Mouse (Mus musculus): Measurements from ENCODE around the gene Btf3. TPM values are rescaled to one million over a fixed set of nuclear protein-coding genes. Genes with fewer than 3 reads are reported as not detected.

The Btf3 gene
- total RNA-seq, 2 experiments from 2014 or later: 260 to 270 TPM

DNA sequence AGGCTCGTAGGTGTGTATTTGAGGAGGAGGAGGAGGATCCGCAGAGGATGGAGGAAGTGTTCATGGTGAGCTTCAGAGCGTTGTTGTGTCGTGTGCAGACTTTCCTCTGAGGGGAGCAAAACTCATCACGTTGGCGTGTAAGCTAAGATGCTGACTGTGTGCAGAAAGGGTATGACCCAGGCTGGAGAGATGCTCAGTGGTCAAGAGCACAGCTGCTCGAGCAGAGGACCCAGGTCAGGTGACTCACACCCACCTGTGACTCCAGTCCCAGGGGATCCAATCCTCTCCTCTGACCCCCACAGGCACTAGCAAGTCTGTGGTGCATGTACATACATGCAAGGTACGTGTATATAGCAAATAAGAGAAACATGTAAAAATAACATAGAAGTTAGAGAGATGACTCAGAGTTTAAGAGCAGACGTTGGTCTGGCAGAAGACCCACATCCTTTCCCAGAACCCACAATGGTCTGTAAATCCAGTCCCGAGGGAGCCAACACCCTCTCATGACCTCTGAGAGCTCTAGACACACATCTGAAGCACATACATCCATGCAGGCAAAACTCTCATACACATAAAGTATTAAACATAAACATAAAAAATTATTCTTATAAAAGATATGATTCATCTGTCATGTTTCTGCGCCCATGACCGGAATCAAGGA is 35.7 kb downstream of the Btf3 start:
- DNase-seq: no peak
- intact Hi-C loops (cut with DNase I): no loop called here

- DNase-seq: no peak
- intact Hi-C loops (cut with DNase I): no loop called here
These were observed 37.1 kb downstream of the Btf3 start, which contains the start of gene Gm21976 for GRCm38 (mm10) chr13:98279686-98280085. Gene Gm21976 (plus strand): TSS chr13:98279887.

DNA sequence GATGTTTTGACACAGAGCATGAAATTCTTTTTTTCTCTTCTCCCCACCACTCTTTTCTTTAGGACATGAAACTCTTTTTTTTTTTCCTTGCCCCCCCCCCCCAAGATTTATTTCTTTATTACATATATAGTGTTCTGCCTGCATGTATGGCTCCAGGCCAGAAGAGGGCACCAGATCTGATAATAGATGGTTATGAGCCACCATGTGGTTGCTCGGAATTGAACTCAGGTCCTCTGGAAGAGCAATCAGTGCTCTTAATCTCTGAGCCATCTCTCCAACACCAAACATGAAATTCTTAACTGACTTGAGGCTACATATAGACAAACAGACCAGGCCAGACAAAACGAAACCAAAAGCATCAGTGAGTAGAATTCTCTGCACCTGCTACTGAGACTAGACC is 39.3 kb downstream of the Btf3 start:
- DNase-seq: no peak
- intact Hi-C loops (cut with DNase I): no loop called here

GRCm38 (mm10) chr13:98276253-98276652 is 40.6 kb downstream of the Btf3 start:
- intact Hi-C loops (cut with DNase I): no loop called here
- DNase-seq: no peak

- peak; percentile 33 to 55 for DNase-seq
- intact Hi-C loops (cut with DNase I): no loop called here
These were observed 41.2 kb downstream of the Btf3 start for GRCm38 (mm10) chr13:98275646-98276045.

DNA sequence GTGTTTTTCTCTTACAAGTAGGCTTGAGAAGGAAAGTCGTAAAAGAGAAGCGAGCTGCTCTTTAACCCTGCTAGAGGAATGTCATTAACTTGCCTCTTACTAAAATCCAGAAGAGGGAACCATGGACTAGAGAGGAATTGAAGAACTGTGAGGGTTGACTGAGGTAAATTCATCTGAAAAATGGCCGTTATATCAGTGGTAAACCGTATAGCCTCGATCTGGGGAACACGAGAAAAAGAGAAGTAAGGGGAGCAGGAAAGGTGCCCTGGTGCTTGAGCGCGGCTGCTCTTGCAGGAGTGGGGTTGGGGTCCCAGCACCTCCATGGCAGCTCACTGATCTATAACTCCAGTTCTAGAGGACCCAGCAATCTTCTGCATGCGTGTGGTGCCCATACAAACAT is 42.8 kb downstream of the Btf3 start:
- DNase-seq: no peak
- intact Hi-C loops (cut with DNase I): no loop called here

GRCm38 (mm10) chr13:98264111-98264510 is 52.7 kb downstream of the Btf3 start:
- DNase-seq: no peak
- intact Hi-C loops (cut with DNase I): no loop called here

- no peak for DNase-seq
- intact Hi-C loops (cut with DNase I): no loop called here
These were observed 53.3 kb downstream of the Btf3 start for GRCm38 (mm10) chr13:98263458-98263987.

DNA sequence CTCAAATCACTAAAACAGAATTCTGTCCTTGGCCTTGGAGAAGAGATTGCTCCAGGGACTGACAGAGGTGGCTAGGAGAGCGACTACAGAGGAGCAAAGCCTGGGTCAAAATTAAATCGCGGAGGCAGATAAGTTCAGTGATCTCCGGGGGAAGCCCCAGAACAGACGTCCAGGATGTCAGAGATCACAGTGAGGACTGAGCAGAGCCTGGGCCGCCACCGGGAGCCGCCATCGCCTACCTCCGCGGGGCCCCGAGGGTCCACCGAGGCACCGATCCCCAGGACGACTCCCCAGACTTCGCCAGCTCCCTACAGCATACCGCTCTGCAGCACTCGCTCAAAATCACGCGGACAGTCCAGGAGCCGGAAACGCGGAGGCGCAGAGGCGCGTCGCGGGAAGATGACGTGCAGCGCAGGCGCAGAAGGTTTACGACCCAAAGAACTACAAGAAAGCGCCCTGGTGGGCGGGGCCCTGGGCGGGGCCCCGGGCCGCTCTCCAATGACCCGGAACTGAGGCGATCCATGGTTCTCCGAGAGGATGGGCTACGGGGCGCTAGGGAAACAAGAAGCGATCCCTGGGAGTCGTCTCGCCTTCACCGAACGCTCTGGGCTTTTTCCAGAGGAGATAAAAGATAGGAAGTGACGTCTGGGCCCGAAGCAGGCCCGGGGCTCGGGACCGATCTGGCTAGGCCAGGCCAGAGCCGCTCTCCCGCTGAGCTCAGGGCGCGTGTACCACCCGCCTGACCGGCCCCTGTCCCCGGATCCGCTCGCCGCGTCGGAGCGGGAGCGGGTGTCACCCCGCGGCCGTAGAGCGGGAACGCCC is 54.0 kb downstream of the Btf3 start, which contains the start of the genes Utp15 and Ankra2:
TSS of gene Utp15 (minus strand) at position 406 of the 822 bp plus-strand sequence.
TSS of gene Ankra2 (plus strand) at position 439 of the 822 bp plus-strand sequence.
- intact Hi-C loops (cut with DNase I): no loop called here
- peak; percentile 98 to 99 for DNase-seq

Other genes starting within 250 kb of the Btf3 start
- 1 to 10 TPM; 6.1 to 8.8 TPM for gene Arhgef28, start 110.6 kb downstream of the Btf3 start, total RNA-seq (2021)
- 1 to 10 TPM; 7.7 to 8.3 TPM for gene Utp15, start 54.0 kb downstream of the Btf3 start, total RNA-seq (2021)
- gene Ankra2, start 53.9 kb downstream of the Btf3 start, total RNA-seq (2021): 10 to 100 TPM; 23.5 to 23.7 TPM
- not detected for gene Gm21976, start 37.1 kb downstream of the Btf3 start, total RNA-seq (2021)
- gene Foxd1, start 37.2 kb upstream of the Btf3 start, total RNA-seq (2021): under 1 TPM; 0.17 to 0.25 TPM
- gene Gm10320, start 175.0 kb upstream of the Btf3 start, total RNA-seq (2021): not detected